Mouse (Mus musculus) spleen, postnatal 4 days (tissue): ENCODE measurements around the gene Nomo1.

Experiments
- DNase-seq, 2 experiments: peaks; one replicate each; pipeline ENCODE4 v3.0.0; 2022; ENCODE audit warnings: low spot score in 2 of 2

The Nomo1 gene

DNA sequence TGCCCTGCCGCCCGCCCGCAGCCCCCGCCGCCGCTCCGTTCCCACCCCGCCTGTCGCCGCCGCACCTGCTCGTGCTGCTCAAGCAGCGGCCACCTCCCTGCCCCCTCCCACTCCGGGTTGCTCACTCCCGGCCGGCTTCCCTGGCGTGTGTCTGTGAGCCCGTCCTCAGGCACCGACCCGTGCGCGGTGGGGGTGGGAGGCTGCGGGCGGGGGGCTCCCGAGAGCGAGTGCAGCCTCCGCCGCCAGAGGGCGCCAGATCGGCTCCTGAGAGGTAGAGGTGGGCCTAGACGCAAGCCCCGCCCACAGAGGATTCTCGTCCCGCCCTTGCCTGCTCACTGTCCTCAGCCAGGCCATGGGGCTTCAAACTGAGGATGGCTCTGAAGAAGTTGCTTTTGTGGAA is 67.1 kb downstream of the Nomo1 start, which contains the start of gene Kcnj11:
Gene Kcnj11 (minus strand): TSS at position 202 of the 400 bp plus-strand sequence.
- DNase-seq = peak; percentile 68 to 88

DNA sequence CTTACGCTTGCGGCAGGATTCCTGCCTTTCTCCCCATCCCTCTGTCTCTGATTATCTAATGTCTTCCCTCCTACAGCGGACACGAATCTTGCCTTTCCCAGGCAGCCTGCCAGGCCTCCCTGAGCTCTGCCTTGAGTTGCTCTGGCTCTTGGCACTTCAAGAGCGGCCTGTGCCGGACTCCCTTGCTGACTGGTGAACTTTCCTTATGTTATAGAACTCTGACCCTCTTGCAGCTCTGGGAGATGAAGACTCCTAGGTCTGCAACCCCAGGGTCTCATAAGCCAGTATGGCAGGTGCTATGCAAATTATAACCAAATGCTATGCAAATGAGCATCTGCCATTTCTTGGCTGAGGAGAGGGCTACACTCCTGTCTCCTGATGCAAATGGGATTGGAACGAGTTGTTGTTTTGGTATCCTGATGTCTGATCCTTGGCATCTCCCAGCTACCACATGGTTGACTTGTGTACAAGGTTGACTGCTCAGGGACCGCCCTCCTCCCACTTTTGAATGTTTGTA is 69.6 kb downstream of the Nomo1 start:
- DNase-seq = no peak

DNA sequence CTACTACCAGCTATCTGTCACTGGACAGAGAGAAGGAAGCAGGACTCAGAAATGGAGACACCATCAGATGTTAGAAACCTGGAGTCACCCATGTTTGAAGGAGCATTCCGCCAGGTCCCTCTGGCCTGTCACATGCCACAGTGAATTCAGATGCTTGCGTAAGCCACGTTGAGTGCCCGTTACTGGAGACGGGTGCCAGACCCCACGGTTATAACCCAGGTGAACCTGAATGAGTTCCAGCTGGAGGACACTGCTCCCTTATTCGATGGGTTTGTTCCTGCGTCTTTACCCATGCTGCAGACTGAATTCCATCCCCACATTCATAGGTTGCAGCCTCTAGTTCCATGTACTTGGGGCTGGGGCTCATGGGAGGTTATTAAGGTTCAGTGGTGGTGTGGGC is 70.3 kb downstream of the Nomo1 start:
- DNase-seq = no peak

DNA sequence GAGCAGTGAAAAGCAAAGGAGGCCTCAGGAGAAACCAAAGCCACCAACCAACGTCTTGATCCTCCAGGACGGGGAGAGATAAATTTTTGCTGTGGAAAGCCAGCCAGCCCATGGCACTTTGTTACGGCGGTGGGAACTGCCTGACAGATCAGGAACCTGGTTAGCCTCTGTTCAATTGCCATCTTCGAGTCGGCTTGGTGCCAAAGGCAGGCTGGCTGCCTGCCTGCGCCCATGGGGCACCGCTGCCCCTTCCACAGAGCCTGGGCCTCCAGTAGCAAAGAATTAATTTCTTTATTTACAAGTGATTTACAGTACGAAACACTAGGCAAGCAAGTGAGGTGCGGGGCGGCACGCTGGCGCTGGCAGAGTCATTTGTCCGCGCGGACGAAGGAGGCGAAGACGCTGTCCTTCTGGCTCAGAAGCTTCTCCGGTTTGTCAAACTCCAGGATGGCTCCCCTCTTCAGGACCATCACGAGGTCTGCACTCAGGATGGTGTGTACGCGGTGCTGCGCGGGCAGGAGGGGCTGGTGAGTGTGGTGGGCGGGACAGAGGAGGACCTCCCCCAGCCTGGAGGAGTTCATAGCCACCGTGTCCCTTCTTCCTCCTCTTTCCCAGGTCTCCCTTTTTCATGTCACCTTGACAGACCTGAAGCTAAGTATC is 70.9 kb downstream of the Nomo1 start:
- no peak for DNase-seq

DNA sequence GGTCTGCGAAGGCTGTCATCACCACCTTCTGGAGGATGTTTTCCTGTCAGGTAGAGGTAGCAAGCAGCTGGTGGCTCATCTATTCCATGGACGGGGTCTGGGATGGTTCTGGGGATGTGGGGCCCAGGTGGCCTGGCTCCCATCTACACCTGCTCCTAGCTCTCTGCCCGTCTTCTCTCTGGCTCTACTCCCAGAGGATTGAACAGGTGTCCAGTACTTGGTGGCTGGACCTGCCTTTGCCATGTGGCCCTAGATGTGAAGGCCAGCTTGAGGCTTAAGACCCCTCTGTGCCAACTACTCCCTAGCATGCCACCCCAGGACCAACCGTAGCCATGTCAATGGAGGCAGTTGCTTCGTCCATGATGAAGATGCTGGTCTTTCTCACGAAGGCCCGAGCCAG is 72.0 kb downstream of the Nomo1 start:
- DNase-seq = no peak

DNA sequence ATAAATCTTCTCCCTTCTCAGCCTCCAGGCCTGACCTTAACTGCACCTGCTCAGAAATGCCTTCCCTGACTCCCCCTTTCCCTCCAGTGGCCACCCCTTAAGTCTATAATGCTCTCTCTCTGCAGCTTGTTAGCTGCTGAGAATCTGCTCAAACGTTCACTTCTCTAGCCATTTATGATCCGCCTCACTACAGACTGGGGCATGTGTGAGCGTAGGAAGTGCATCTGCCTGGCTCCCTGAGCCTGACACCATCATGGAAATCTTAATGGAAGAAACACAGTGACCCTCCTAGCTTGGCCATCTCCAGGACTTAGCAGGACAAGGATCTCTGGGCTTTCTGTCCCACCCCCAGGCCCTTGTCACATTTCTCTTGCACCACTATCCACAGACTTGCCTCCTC is 76.6 kb downstream of the Nomo1 start:
- no peak for DNase-seq

DNA sequence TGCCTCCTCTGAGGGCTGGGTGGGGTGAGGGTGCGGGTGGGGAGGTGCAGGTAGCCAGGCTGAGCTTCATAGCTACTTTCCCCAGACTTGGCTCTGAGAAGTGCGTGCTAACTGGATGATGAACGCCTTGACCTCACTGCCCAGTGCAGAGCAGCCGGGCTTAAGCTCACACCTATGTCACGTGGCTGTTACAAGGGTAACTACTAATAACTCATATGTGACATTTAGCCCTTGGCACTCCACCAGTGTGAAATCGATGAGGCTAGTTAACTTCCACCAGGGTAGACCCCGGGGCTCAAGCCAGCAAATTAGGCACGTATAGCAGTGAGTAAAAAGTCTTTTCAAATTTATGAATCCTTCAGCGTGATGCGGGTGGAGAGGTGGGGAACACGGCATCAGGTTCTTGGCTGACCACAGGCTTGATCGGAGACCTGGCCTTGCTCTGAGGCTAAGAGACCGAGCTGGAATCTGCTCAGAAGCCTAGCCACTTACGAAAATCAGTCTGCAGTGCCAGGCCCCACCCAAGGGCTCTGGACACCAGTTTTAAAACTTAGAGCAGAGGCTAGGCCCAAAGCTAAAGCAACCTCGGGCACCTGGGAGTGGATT is 77.8 kb downstream of the Nomo1 start:
- DNase-seq = no peak

DNA sequence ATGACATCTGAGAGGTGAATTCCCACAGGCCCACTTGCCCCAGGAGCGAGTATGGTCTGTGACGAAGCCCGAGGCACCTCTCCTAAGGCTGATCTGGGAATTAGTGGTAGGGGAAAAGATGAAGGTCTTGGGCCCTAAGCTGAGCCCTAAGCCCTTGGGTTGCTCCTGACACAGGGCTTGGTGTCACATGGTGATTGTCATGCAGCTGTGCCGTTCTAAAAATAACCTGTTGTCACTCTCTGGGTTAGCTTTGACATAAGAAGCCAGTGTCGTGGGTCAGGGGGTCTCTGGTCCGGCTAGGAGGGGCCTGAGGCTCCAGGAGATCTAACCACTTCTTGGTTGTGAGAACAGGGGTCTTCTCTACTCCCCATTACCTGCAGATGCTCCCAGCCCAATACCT is 78.4 kb downstream of the Nomo1 start:
- DNase-seq = no peak

DNA sequence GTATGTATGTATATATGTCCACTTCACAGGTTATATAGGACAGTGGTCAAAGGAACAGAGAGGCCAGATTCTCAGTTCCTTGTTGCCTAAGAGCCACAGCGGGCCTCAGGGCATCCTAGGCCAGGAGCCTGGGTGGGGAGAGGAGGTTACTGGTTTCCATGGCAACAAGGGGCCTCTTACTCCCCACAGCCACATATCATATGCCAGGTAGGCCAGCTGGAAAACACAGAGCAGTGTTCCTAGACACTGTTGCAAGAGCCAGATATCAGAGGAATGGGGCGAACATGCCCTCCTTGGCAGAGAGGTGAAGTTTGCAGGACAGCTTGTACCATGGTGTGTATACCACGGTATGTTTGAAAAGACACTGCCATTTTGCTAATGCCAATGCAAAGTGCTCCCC is 79.9 kb downstream of the Nomo1 start:
- no peak for DNase-seq

DNA sequence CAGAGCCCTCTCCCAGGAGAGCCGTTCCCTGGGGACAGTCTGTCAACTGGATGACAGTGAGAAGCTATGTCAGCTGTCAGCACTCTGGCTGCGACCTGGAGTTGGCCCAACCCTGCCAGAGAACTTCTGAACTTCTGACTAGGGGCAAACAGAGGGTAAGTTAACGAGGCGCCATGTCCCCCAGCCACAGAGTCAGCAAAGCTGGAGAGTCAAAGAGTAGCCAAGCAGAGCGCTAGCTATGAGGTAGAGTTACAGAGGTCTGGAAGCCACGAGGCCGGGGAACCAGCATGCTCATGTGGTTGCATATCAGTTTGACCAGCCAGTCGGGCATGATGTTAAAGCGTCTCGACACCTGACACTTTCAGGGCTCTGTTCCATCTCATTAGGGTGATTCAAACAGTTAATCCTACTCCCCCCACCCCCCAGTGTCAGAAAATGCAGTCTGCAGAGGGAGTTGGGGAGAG is 82.7 kb downstream of the Nomo1 start:
- no peak for DNase-seq

DNA sequence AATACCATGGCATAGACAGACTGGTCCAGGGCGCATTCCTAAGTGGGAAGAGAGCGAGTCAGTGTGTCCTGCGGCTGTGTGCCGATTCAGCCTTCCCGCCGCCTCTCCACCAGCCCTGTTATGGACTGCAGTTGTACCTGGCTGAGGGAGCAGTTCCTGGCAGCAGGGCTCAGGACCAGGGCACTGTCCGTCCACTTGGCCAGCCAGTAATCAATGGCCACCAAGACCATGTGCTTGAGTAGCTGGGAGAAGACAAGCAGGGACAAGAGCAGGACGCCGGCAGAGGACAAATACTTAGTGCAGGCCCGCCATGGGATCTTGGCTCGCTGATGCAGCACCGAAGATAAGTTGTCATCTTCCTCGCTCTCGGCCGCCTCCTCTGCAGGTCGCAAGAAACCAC is 83.5 kb downstream of the Nomo1 start:
- no peak for DNase-seq

DNA sequence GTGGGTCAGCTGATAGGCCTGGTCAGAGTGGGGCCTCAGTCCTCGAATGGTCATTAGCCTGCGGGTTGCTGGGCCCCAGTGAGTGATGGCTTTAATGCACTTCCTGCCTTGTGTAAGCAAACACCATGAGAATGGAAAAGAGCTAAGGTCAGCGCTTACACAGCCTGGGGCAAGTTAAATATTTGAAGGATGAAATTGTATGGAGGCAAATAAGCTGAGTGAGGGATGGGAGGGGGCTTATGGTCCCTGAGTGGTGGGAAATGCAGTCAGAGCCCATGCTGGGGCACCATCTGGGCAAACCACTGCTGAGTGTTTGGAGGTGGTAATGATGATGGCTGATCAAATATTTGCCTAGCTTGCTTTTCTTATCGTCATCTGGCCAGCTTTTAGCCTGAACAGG is 89.5 kb downstream of the Nomo1 start:
- no peak for DNase-seq

DNA sequence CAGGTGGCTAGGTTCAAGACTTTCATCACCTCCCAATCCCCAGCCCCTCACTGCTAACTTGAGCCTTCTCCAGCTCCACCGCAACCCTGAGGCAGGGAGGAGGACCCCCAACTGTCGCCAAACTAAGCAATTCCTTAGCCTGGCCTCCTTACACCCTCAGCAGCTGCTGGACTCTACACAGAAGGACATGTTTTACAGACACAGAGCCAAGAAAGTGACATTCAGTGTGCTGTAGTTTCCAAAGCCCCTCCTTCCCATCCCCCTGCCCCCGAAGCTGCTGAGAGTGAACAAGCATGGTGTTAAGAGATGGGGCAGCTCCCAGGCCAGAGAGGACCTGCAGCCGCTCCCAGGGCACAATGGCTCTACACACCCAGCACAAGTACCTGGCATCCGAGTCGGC is 91.0 kb downstream of the Nomo1 start:
- DNase-seq = no peak

DNA sequence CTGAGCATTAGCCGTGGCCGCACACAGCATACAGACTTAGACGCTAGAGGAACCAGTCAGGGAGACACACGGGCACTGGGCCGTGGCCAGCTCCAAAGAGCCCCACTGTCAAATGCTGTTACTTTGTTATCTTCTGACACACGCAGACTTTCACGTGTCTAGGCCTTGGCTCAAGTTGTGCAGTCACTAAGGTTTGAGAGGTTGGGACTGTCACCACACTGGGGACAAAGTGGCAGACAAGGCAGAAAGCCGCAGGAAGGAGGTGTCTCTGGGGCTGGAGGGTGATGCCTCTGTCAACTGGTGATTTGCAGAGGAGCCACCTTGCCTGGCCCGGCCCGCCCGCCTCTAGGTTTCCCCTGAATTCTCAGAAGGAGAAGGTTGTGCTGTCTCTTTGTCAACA is 91.8 kb downstream of the Nomo1 start:
- no peak for DNase-seq

DNA sequence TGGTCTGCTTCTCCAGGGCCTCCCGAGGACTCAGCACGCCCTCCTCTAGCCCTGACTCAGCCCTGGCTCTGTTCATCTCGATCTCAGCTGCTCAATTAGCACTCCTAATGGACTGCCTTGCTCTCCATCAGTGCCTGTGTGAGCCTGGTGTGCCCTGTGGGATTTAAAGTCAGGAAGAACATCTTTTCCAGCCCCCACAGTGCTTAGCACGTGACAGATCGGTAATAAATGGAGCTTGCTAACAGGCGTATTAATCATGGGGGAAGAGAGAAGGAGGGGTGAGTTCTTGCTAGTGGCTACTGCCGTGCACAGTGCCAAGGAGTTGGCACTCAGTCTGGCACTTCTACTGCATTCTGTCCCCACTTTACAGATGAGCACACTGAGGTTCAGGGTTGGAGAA is 94.7 kb downstream of the Nomo1 start:
- DNase-seq = no peak

DNA sequence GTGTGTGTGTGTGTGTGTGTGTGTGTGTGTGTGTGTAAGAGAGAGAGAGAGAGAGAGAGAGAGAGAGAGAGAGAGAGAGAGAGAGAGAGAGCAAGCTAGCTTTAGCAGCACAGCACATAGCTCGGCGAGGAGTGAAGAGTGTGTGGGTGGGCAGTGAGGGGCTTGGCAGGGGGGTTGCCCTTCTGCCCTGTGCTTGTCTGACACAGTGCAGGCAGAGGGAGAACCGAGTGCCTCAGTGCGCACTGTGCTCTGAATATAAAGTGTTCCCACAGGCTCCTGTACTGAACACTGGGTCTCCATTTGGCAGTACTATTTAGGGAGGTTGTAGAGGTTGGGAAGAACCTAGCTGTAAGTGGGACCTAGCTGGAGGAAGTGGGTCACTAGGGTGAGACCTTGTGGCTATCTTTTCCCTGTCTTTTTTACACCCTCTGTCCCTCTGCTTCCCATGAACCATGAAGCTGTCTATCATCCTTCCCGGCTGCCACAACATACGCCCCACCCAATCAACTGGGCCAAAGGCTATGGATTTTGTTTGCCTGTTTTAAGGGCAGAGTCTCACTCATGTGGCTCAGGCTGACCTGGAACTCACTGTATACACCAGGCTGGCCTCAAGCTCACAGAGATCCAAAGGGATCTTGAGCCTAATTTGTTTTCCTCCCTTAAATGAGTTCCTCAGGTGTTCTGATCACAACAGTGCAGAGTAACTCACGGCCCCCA is 96.1 kb downstream of the Nomo1 start:
- DNase-seq = no peak

DNA sequence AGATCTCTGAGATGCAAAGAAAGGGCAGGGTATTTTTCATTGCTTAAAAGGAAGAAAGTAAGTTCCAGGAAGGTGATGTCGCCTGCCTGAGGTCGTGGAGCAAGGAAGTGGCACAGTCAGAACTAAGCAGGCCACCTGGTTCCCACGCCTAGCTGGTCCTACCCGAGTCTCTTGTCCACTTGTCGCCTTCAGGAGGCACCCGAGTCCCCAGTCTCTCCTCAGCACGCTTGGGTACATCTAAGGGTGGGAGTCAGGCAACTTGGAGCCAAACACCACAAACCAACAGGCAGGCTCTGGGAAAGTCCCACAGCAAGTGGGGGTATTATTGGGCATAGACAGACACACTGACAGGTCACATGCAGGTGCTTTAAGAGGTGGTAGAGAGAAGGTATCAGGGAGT is 97.2 kb downstream of the Nomo1 start:
- no peak for DNase-seq

DNA sequence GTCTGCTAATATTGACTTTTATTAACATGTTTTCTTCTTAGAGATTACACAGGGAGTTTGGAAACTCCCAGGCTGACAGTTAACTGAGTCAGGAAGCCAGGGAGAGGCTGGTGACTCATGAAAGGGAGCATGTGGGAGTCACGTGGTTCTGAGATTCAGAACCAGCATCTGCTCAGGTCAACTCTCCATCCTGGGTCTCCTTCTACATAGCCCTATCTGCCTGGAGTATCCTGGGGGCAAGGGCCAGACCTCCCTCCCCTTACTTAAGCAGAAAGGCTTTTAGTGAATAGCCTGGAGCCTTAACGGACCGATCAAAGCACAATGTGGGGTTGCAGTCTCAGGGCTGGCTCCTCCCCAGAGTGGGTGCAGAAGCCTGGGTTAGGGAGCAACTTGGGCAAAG is 97.8 kb downstream of the Nomo1 start:
- no peak for DNase-seq

DNA sequence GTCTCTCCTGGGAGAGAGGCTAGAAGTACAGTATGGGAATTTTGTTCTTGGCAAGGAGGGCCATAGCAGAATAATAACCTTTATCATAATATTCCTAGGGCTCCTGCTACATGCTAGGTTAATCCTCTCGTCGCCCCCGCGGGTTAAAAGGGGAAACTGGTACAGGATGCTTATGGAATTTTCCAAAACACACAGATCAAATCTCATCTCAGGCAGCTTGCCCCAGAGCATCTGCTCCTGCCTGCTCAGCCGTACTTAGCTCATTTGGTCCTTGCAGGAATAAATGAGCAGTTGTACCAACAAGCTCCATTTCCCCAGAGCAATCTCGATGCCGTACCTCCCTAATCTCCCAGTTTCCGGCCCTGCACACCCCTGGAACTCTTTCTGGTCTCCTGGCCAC is 98.3 kb downstream of the Nomo1 start:
- no peak for DNase-seq

DNA sequence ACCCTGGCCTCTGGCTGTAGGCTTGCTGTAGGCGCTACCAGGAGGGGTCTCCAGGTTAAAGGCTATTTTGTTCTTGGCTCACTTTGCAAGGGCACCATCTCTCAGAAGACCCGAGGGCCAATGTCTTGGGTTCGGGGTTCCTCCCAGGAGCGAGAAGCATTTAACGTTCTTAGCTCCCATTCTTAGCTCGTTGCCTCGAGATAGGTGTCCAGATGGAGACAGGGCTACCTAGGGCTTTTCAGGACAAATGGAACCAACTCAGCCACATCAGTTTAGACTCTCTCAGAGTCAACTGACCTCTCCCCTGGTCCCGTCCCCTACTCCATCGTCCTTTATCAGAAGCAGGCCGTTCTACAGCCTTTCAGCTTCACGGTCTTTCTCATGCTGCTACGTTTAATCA is 98.7 kb downstream of the Nomo1 start:
- no peak for DNase-seq
